Mouse (Mus musculus) c-Kit-positive CD71-positive TER-119-positive erythroid progenitor cells, embryonic 14.5 days (primary cell): Measurements from ENCODE around the gene Gm20661.
"Not testable (repeated sequence)": the region's sequence is repeated elsewhere in the genome, so short reads cannot be mapped to it uniquely, and the experiment has no call there.

Experiments used
- DNase-seq: peaks from one replicate; pipeline ENCODE4 v3.0.0-alpha.2; 2013; ENCODE audit warnings: low spot score

Gene Gm20661

DNA sequence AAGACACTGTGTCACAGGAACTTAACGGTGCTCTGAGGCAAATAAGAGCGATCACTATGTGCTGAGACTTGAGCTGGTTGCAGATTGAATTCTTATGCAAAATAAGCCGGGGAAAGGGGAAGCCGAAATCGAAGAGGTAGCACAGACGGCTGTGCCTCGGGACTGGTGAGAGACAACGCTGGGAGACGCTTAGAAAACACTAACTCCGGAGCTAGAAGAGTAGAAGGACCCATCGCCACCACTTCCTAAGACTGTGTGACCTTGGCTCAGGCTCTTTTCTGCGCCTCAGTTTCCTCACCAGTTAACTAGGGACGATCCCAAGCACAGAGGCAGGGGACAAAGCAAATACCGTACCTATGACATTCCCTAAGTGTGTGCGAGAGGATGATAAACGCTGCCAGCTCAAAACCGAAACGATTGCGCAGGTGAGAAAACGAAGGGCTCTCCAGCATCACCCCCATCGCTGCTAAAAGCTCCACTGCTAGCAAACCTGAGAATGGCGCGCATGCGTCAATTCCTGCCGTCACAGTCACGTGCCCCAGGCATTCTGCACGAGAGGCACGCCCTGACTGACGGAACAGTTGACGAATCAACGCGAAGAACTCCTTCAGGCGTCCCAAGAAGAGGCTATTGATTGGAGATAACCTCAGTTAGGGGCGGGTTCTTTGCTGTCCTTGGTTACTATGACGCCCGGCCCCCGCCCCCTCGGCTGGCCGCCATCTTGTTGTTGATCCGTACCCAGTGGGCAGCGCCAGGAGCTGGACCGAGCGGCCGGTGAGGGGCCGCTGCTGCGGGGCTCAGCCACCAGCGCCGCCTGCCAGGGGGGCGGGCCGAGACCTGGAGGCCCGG lies 19.3 kb downstream of the Gm20661 start, which contains the start of gene Ip6k1:
TSS of gene Ip6k1 (plus strand) at position 580 of the 849 bp plus-strand sequence.
- peak; percentile 100 for DNase-seq

GRCm38 (mm10) chr9:108002778-108003530 lies 20.1 kb downstream of the Gm20661 start:
- DNase-seq = peak; percentile 38

DNA sequence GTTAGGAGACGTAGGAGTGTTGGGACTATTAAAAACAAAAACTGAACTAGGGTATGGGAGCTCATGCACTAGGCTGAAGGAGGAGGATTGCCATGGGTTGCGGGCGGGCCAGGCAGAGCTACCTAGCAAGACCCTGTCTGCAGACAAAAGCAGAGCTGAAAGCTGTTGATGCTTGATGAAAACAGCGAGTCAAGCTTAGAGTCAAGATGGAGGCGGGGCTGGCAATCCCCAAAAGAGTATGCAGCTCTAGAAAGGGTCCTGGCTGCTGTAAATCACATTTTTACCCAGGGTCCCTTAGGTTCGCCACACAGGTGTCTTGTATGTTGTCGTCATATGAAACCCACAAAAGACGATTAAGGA lies 20.7 kb downstream of the Gm20661 start:
- no peak for DNase-seq

DNA sequence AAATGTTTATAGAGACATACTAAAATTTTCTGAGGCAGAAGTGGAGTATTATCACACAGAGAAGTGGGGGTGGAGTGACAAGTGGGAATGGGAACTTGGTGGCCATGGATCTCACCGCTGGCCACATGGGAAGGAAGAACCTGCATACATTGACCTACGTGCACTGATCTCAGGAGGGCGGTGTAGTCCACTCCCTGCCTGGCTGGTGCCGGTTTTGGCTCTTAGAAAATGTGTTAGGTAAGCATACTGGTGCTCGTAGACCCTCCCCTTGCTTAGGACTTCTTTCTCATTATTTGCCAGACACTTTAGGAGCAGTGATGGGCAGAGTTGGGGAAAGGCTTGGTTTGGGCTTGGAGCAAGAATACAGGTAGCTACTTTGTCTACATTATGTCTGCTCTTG lies 25.2 kb downstream of the Gm20661 start:
- DNase-seq = no peak

- DNase-seq = no peak
Observed at GRCm38 (mm10) chr9:108010385-108010784, 27.5 kb downstream of the Gm20661 start.

GRCm38 (mm10) chr9:108013577-108013976 lies 30.7 kb downstream of the Gm20661 start:
- not testable (repeated sequence) for DNase-seq

GRCm38 (mm10) chr9:108017127-108017526 lies 34.3 kb downstream of the Gm20661 start:
- DNase-seq = no peak

DNA sequence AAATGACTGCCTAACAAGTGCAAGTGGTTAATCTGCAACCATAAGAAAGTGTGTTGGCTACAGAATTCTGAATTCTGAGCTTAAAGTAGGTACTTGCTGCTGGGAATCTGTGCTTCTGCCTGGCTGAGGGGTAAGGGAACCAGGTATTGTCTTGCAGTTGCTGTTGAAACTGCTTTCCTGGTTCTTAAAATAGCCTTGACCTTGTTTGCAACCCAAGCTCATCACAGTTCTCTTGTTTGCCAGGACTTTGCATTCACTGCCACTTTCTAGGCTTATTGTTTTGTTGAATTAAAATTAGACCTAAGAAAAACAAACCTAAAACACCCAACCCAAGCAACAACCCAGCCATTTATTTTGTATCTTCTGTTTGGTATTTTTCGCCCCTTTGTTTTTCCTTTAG lies 37.9 kb downstream of the Gm20661 start:
- no peak for DNase-seq

DNA sequence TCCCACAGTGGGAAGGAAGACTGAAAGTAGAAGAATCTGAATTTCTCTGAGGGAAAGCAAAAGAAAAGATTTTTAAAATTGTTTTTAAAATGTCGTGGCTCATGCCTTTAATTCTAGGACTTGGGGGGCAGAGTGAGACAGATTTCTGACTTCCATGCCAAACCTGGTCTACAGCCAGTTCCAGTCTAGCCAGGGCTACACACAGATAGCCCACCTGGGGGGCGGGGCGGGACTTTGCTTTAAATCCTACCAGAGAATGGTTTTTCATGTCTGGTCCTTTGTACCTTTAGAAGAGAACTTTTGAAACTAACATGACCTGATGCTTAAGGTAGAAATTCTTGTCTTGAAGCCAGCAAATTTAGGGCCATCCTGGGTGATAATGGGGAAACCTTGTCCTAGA lies 40.4 kb downstream of the Gm20661 start:
- DNase-seq = no peak

DNA sequence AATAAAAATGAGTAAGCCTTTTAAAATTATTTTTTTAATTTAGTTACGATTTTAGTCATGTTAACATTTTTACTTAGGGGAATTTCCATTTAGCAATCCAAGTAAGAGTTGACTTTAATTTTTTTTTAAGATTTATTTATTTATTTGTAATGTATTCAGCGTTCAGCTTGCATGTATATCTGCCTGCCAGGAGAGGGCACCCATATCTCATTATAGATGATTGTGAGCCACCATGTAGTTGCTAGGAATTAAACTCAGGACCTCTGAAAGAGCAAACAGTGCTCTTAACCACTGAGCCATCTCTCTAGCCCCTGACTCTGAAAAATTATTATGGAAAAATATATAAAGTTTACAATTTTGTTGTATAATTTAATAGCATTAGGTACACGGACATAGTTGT lies 43.7 kb downstream of the Gm20661 start:
- DNase-seq = no peak

GRCm38 (mm10) chr9:108027867-108028266 lies 45.0 kb downstream of the Gm20661 start:
- no peak for DNase-seq

- DNase-seq = no peak
Observed at GRCm38 (mm10) chr9:108032126-108032525, 49.3 kb downstream of the Gm20661 start.

GRCm38 (mm10) chr9:108035331-108036156 lies 52.7 kb downstream of the Gm20661 start:
- DNase-seq = no peak
